Mouse (Mus musculus): ENCODE data around the gene Wwc2.
A peak's percentile ranks its signal among the peaks of the same experiment; 100 is the strongest.

The Wwc2 gene

DNA sequence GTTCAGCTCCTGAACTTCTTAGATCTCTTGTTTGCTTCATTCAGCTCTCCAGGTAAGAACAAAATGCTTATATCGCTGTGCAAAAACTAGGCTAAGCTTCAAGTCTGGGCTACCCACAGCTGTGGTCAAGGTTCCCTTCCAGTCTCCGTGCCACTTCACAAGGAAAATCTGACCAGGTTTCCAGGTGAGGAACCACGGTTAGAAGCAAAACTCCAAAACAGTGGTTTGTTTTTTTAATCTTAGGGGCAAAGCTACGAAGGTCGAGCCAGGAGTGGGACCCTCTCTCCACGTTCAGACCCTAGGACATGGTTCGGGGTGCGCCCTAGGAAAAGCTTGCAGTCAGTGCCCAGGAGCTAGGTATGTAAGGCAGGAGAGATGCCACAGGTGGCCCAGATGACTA, 1.5 kb downstream of the Wwc2 start:
- no peak for DNase-seq

DNA sequence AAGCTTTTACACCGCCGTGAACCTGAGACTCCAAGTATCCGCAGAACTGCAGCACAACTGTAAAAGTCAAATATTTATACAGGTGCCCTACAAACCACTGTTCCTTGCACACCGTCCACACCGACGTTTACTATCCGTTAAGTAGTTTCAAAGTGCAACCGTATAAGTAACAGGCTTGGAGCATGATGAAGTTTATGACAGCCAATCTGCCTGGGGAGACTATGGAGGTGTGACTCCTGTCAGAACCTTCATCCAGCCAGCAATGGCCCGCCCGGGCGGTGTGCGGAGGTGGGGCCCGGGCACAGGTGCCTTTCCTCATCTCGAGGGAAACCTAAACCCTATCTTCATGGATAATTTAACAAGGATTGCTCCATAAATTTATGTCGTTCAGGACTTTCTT, 2.6 kb downstream of the Wwc2 start:
- DNase-seq: no peak

DNA sequence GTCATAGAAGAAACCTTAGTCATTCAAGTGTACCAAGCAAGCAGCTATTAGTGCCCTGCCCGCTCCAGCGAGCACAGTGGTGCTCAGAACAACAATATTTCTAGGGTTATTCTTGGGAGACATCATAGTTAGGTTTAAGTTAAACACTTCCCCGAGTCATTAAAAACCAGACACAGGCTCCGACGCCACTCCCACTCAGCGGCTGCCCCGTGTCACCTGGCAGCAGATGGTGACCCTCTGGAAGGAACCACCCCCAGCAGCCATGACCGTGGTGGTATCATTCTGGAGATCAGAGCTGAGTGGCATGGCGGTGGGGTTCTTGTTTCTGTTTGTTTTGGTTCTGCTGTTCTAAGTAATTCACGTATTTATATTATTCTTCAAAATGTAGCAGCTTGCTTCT, 5.1 kb downstream of the Wwc2 start:
- DNase-seq: no peak

DNA sequence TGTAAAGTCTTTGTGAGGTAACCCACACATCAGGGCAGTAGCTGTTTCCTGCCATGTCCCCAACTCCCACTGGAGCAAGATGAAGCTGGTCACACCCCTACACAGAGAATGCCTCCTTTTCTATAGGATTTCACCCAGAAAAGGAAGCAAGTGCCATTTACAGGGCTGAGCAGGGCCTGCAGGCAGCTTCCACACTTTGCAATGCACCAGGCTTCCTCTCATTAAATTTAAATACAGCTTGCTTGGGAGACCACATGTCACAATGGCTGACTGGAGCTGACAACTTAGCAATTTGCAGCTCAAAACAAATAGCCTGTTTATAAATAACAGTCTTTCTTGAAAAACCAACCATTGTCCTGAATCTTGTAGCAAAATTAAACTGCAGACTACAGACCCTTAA, 5.5 kb downstream of the Wwc2 start:
- no peak for DNase-seq

DNA sequence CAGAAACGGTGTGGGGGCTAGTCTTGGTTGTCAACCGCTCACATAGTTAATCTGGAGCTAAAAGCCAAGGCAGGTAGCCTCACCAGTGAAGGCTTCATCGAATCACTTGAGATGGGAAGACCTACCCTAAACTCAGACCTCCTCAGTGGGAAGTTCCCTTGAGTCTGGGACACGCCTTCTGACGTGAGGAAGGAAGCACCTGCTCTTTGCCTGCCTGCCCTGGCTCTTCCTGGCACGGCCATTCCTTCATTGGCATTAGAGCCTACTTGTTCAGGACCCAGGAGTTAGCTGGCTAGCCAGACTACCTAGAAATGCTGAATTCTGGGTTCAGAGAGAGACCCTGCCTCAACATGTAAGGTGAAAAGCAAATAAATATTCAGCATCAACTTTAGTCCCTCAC, 9.6 kb downstream of the Wwc2 start:
- DNase-seq: no peak

DNA sequence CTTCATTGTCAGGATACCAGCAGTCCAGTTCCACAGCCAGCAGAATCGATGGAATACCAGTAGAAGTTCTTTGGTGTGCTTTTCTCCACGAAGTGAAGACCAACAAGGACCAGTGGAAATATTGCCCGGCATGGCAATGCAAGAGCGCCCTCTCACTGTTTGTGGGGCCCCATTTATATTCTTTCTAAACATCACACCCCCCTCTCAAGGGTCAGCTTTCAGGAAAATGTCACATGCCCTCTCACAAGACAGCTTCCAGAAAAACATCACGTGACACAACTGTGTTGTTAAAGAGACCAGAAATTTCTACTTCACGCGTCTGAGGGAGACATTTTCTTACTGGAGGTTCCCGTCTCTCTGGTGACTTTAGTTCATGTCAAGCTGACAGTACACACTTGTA, 10.8 kb downstream of the Wwc2 start:
- DNase-seq: no peak

DNA sequence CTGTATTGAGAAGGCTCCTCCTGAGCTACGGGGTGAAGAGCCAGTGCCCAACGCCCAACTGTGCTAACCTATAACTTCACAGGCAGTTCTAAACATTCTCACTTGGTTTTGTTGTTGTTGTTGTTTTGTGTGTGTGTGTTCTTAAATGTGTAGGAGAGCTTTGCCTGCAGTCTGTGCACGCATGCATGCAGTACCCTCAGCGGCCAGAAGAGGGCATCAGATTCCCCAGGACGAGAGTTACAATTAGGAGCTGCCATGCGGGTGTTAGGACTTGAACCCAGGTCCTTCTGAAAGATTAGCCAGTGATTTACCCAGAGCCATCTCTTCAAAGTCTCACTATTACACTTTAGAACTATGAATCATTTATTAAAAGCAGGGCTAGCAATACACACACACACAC, 12.0 kb downstream of the Wwc2 start:
- peak; percentile 21 to 34 for DNase-seq

DNA sequence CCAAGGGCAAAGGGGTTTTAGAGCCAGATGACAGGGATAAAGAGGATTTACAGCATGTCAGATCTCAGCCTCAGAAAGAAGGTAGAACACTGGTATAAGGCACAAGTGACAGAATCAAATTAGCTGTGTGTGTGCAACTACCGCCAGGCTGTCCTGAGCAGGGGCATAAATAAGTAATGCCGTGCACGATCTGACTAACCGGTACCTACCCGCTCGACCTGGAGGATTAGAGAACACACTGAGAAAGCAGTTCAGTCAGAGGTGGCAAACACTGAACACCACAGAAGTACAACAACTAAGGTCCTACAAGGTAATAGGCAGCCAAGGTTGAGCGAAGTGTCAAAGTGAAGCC, 15.8 kb downstream of the Wwc2 start:
- no peak for DNase-seq

DNA sequence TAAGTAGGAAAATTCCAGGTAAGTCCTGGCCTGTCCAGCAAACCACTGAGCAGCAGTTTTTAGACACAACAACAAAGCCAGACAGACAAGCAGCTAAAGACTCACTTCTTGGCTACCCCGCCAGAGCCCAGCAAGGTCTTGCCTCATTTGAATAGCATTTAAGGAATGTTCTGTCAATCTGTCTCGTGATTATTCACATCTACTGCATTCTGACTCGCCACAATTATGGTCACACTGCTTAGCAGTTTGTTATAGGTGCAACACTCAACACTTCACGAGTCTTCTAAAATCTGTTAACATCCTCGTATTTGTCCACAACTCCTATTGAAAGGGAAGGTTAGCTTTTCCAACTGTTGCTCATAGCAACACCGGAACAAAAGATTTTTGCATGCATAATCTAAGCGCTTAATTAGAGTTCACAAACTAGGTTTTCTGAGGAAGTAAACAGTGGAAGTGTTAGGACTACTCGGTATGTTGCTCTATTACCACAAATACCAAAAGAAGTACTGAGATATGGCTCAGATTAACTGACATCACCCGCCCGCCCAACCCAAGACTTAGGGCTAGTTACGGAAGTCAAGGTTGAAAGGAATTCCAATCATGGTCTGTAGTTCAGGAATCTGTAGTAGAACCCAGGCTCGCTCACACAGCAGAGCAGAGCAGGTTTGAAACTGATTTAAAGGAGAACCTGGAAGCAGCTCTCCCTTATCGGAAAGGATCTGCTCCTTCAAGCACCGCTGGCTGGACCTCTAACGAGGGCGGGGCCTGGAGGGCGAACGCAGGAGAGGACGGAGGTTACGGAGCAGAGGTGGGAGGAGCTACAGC, 16.4 kb downstream of the Wwc2 start:
- DNase-seq: peak; percentile 42 to 59

DNA sequence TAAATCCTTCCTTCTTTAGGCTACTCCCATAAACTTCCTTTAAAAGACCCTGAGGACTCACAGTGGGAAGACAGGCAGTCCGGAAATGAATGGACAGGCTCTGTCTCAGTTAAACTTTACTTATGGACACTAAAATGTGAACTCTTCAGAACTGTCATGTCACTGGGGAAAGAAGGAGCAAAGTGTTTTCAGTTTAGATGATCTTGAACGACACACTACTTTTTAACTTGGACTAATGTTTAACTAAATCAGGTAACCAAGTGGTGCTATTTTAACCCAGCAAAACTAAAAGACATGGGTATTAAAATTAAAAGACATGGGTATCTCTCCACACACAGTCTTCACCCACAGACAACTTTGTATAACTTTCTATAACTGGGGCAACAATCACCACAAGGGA, 19.6 kb downstream of the Wwc2 start:
- no peak for DNase-seq

DNA sequence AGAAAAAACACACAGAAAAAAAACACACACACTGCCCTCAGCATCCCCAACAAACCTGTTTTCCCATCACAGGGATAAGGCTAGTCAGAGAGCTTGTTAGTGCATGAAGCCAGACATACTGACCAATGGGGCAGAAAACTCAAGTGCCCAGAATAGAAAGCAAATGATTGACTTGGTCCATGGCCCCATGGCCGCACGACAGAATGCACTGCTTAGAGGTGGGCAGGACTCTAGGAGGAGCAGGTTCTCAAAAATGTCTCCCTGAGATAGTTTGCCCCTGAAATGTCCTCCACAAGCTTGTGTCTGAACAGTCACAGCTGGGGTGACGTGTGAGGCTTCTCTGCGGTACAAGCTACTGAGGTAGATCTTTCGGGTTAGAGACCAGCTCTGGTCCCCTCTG, 20.1 kb downstream of the Wwc2 start:
- DNase-seq: no peak

DNA sequence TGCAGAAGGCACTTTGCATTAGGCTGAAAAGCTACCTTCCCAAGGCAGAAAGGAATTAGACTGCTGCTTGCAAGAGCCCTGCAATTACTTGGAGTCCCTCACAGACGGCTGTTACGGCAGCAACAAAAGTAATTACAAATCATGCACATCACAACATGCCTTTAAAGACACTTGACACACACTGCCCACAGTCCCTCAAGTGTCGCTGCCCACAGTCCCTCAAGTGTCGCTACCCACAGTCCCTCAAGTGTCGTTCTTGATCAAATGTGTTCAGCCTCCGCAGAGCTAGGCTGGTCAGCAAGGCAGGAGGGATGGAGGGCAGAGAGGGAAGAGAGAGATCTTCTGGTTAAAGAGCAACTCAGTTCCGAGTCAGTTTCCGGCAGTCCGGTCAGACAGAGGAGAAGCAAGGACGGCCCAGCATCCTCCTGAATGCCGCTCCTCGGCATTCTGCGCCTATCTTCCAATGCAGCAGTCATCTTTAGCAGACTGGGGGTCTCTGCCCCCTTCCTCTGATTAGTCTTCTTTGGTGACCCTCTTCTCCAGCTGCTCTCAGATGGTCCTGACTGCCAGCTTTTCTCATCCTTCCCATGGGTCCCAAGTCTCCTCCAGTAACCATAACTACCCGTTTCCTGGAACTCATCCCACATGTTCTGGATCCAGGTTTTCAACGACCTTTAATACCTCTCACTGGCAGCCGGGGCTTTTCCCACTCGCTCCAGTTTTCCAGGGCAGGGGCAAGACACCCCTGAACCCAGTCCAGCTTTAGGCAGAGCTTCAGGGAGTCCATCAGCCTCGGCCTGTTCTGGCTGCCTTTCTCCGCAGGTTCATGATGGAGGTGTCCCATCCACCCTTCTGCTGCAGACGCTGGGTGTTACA, 23.4 kb downstream of the Wwc2 start:
- DNase-seq: peak; percentile 55 to 62

DNA sequence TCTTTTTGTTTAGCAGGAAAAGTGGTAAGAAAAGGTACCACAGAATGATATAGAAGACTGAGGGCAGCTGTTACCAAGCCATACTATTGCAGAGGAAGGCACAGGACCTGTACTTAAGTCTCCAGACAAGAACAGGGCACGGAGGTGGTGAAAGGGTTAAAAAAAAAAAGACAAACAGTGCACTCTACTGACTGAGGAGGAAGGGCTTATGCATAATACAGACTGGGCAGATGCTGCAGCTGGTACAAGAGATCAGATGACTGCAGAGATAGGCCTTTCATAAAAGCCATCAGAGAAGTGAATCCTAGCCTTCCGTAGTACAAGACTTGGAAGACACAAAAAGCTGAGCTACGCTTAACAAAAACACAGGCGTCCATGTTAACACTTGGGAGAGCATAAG, 28.2 kb downstream of the Wwc2 start:
- no peak for DNase-seq

DNA sequence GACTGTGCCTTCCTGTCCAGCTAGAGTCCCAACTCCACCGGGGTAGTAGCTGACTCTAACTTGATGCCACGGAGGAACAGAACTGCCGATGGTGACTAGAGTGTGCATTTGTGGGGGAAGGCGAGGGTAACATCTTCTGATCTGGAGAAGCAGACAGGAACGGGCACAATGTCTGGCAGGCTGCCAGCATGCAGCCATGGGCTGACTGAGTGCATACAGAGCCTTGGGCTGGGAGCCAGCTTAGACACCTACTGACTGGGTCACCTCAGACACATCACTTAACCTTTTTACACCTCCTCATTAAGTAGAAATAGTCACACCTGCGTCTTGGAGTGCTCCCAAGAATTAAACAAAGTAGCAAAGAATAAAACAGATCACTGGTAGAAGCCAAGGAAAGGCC, 28.7 kb downstream of the Wwc2 start:
- peak; percentile 58 to 69 for DNase-seq

DNA sequence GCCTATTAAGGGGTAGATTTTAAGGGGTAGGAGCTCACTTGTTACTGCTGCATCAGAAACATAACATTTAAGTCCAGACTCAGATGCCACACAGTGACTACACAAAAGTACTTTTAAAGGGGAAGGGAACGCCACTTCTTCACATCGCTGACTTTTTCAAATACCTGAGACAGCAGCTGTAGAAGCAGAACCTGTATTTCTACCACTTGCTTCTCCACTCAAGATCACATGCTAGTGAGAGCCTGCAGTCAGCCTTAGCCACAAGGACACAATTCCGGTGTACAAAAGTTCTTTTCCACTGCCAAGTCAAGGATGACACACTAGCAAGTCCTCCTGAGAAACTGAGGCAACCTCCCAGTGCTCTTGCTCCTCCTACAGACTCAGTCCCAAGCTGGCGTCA, 33.2 kb downstream of the Wwc2 start:
- no peak for DNase-seq

DNA sequence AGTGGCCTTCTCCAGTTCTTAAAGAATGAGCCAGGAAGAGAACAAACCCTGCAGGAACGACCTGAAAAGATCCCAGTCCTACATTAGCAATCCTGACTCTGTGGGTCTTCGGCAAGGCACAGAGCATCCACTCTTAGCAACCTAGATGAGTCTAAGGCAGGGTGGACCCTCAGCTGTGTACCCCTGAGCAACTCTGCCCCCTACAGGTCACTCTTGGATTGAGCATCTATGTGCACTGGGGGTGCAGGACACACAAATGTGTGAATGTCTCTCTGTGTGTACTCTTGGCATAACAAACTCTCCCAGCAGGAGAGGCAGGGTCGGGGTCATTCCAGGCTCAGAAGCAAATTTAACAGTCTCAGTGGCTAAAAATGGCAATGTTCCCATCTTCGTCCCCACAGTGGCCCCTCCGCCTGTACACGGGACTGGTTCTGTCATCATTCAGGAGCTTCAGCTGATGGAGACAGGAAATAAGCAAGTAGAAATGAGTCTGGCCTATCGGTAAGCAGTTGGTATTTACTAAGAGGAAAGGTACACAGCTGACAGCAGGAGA, 39.3 kb downstream of the Wwc2 start:
- peak; percentile 47 for DNase-seq

DNA sequence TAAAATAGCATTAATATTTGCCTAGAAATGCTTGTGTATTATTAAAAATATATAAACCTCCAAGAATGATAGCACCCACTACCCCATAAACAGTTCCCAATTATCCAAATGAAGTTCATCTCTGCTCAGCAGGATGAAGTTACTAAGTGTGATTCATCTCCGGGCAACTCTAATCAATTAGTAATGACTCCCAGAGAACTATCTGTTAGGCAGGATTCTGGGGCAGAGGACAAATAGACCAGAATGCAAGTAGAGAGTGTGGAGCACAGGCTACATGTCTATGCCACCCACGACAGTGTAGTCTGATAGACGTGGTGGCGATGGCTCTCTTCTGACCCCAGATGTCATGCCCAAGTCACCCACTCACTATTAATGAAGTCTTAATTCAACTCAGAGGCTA, 41.9 kb downstream of the Wwc2 start:
- no peak for DNase-seq

DNA sequence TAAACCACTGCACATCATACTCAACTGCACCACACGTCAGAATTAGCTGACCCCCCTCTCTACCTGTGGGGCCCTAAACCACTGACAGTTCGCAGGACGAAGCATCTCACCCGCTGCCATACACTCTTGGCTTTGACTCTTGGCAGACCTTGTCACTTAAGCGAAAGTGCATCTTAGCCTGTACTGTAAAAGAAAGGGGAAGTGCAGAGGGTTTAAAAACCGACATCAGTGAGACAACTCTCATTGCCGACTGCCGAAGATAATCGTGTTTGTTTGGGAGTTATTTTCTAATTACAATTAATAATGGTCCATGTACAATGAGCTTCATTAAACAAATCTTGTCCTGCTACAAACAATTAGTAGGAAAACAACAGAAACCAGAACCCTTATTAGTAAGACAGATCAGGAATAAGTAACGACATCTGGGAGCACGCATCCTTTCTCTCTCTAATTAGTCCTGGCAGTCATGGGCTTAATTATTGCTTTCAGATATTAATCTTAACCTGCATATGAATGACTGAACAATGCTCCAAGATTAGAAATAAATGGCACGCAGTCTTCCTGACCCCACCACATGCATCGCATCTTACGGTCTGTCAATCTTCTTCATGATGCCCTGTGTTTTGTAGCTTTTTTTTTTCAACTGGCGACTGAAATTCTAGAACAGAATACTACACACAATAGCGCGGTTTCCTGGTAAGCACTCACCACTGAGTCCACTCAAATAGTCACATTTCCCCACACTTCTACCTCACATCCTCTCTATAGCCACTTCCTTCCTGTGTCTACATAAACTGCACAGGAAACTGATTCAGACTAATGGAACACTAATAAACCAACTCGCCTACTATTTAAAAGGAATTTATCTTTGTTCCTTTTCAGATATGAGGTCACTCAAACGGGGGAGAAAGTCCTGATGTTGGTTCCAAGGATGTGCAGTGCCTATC, 42.8 kb downstream of the Wwc2 start:
- DNase-seq: no peak

DNA sequence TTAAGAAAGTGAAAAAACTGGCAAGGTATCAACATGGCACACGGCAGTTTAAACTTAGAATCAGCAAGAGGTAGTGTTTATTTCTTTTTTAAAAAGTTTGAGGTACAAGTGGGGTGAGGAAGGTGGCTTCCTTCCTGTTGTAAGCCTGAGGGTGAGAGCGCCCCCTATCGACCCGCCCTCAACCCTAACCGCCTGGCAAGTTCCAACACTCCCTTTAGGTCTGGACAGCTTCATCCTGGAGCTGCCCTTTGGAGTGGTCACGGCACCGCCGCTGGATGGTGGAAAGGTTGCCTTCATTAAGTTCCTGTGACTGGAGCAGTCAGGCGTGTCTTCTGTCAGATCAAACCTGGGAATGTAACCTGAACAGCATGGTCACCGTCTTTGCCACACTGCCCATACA, 47.7 kb downstream of the Wwc2 start:
- DNase-seq: peak; percentile 17 to 27

DNA sequence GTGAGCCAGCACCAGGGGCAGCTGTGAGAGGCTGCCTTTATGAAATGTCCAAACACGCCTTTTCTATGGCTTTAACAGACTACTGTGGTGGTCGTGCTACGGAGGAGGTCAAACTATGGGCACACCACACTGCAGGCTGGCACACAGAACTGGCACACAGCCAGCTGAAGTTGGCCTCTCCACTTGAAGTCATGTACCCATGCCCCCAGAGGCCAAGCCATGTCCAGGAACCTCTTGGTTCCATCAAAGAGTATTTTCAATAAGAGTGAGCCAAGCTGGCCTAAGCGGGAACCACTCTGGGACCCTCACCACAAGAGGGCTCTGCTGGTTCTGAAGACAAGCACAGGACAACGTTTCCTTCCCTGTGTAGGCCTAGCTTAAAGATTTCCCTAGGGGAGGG, 49.7 kb downstream of the Wwc2 start:
- peak; percentile 49 to 54 for DNase-seq

DNA sequence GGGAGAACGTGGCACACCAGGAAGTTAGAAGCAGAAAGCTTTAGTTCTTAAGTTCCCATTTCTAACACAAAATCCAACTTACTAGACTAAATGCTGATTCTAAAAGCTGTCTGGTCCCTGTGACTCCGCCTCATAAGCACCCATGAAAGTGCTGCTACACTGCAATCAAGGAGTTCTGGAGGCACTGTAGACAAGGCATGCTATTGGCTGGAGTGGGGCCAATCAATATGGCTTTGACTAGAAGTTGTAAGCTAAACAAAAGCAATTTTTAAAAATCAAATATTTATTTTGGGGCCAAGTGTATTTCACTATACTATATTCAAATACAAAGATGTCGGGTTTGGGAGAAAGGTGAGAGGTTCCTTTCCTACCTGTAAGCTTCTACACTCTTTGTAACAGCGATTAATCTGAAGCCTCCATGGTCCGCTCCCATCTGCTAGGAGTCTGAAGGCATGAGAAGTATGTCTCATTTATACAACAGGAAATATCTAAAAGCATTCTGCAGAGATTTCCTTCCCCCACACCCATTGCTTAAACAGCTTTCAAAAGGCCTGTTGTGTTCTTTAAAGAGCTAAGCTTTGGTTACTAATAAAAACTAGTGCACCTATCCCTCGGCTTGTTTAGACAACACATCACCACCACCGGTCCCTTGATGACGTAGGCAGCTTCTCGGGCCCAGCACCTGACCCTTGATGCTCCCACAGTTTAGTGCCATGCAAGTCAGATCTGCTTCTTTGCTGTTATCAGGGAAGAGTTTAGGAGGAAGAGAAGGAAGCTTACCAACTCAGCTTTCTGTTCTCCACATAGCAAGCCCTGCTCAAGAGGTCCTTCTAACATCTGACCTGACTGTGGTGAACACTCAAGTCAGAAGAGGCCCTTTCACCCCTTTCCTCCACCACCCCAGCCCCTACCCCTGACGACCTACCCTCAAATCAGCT, 50.5 kb downstream of the Wwc2 start:
- DNase-seq: no peak

DNA sequence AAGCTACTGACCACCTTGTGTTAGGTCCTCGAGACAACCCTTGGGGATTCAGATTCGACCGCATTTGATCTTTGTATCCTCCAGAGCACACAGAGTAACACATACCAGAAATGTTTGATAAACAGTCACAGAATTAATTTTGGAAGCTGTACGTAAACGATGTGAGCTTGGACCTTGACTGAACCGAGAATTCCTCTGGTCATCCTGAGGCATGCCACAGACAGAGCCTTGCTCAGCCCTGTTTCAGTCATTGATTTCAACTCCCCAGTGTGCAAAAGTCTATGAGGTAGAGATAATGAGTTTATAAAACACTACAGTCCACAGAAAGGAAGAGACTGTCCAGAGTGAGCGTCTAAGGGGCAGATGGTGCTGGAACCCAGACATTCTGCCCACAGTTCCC, 51.5 kb downstream of the Wwc2 start:
- DNase-seq: no peak

Measured in cerebellum, postnatal 10 days (tissue).